Mouse (Mus musculus): ENCODE results near the gene Swap70.

Gene Swap70

GRCm38 (mm10) chr7:110271814-110272213 lies 50.3 kb downstream of the Swap70 start:
- in situ Hi-C loops (cut with MboI, MseI) = no loop called here

- in situ Hi-C loops (cut with MboI, MseI) = no loop called here
These were observed 50.9 kb downstream of the Swap70 start for GRCm38 (mm10) chr7:110272434-110272833.

GRCm38 (mm10) chr7:110277734-110278245 lies 56.3 kb downstream of the Swap70 start:
- in situ Hi-C loops (cut with MboI, MseI) = no loop called here

GRCm38 (mm10) chr7:110279183-110279582 lies 57.7 kb downstream of the Swap70 start:
- in situ Hi-C loops (cut with MboI, MseI) = no loop called here

- in situ Hi-C loops (cut with MboI, MseI) = no loop called here
These were observed 60.1 kb downstream of the Swap70 start for GRCm38 (mm10) chr7:110281435-110282256.

- in situ Hi-C loops (cut with MboI, MseI) = no loop called here
These were observed 61.3 kb downstream of the Swap70 start for GRCm38 (mm10) chr7:110282797-110283196.

- in situ Hi-C loops (cut with MboI, MseI) = no loop called here
These were observed 62.2 kb downstream of the Swap70 start for GRCm38 (mm10) chr7:110283484-110284275.

- in situ Hi-C loops (cut with MboI, MseI) = loop anchor here (5.0 kb wide), 3 partner anchors 92 to 347 kb away; no protein-coding TSS in a partner anchor
These were observed 63.8 kb downstream of the Swap70 start for GRCm38 (mm10) chr7:110285076-110285848.

- in situ Hi-C loops (cut with MboI, MseI) = loop anchor here (5.0 kb wide), 3 partner anchors 92 to 347 kb away; no protein-coding TSS in a partner anchor
These were observed 64.3 kb downstream of the Swap70 start for GRCm38 (mm10) chr7:110285849-110286151.

- in situ Hi-C loops (cut with MboI, MseI) = loop anchor here (5.0 kb wide), 3 partner anchors 91 to 346 kb away; no protein-coding TSS in a partner anchor
These were observed 64.8 kb downstream of the Swap70 start for GRCm38 (mm10) chr7:110286198-110286732.

- in situ Hi-C loops (cut with MboI, MseI) = loop anchor here (5.0 kb wide), 3 partner anchors 90 to 345 kb away; no protein-coding TSS in a partner anchor
These were observed 65.4 kb downstream of the Swap70 start for GRCm38 (mm10) chr7:110286838-110287475.

GRCm38 (mm10) chr7:110287476-110288071 lies 66.1 kb downstream of the Swap70 start:
- in situ Hi-C loops (cut with MboI, MseI) = loop anchor here (5.0 kb wide), 3 partner anchors 90 to 345 kb away; no protein-coding TSS in a partner anchor

GRCm38 (mm10) chr7:110288191-110288604 lies 66.7 kb downstream of the Swap70 start:
- in situ Hi-C loops (cut with MboI, MseI) = loop anchor here (5.0 kb wide), 3 partner anchors 89 to 344 kb away; no protein-coding TSS in a partner anchor

GRCm38 (mm10) chr7:110288731-110289191 lies 67.2 kb downstream of the Swap70 start:
- in situ Hi-C loops (cut with MboI, MseI) = loop anchor here (5.0 kb wide), 3 partner anchors 89 to 344 kb away; no protein-coding TSS in a partner anchor

- in situ Hi-C loops (cut with MboI, MseI) = loop anchor here (5.0 kb wide), 3 partner anchors 88 to 343 kb away; no protein-coding TSS in a partner anchor
These were observed 68.1 kb downstream of the Swap70 start for GRCm38 (mm10) chr7:110289647-110290046.

GRCm38 (mm10) chr7:110296889-110297603 lies 75.5 kb downstream of the Swap70 start:
- in situ Hi-C loops (cut with MboI, MseI) = no loop called here

- in situ Hi-C loops (cut with MboI, MseI) = no loop called here
These were observed 76.1 kb downstream of the Swap70 start for GRCm38 (mm10) chr7:110297611-110298010.

GRCm38 (mm10) chr7:110298090-110298489 lies 76.6 kb downstream of the Swap70 start:
- in situ Hi-C loops (cut with MboI, MseI) = no loop called here

GRCm38 (mm10) chr7:110298739-110299410 lies 77.4 kb downstream of the Swap70 start:
- in situ Hi-C loops (cut with MboI, MseI) = no loop called here
